Mouse (Mus musculus): ENCODE results near the gene Apeh. TPM values are rescaled to one million over a fixed set of nuclear protein-coding genes. Genes with fewer than 3 reads are reported as not detected.

Gene Apeh
- polyA plus RNA-seq, 1 experiment from 2014 or later, result 59.1 TPM

DNA sequence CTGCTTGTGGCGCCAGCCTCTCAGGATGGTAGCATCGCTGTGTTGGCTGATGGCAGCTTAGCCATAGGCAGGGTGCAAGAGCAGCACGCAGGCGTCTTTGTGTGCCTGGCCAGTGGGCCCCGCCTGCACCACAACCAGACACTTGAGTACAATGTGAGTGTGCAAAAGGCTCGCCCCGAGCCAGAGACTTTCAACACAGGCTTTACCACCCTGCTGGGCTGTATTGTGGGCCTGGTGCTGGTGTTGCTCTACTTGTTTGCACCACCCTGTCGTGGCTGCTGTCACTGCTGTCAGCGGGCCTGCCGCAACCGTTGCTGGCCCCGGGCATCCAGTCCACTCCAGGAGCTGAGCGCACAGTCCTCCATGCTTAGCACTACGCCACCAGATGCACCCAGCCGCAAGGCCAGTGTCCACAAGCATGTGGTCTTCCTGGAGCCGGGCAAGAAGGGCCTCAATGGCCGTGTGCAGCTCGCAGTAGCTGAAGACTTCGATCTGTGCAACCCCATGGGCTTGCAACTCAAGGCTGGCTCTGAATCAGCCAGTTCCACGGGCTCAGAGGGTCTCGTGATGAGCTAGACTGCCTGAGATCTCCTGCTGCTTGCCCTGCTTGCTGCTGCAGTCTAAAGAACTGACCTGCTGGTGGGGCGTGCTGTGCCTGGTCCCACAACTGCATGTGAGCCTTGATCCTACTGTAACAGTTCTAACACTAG lies 39.9 kb downstream of the Apeh start:
- no peaks in the 10 kb centered on the region for H3K27me3 ChIP-seq
- no peak overlapping the region for H3K9ac ChIP-seq
- H3K36me3 ChIP-seq, result peaks cover 39% of the 10 kb centered on the region
- no peaks in the 10 kb centered on the region for H3K9me3 ChIP-seq
- WGBS, result 87% methylated on average over 22 of the region's 22 CpGs
- H3K4me2 ChIP-seq, result no peak overlapping the region
- H3K4me3 ChIP-seq, result no peak overlapping the region
- H3K4me1 ChIP-seq, result peaks cover 24% of the 10 kb centered on the region
- no peak for ATAC-seq (ENCODE audit: borderline replicate concordance, extremely low read depth, low FRiP score, low TSS enrichment)
- H3K27ac ChIP-seq, result no peak overlapping the region

DNA sequence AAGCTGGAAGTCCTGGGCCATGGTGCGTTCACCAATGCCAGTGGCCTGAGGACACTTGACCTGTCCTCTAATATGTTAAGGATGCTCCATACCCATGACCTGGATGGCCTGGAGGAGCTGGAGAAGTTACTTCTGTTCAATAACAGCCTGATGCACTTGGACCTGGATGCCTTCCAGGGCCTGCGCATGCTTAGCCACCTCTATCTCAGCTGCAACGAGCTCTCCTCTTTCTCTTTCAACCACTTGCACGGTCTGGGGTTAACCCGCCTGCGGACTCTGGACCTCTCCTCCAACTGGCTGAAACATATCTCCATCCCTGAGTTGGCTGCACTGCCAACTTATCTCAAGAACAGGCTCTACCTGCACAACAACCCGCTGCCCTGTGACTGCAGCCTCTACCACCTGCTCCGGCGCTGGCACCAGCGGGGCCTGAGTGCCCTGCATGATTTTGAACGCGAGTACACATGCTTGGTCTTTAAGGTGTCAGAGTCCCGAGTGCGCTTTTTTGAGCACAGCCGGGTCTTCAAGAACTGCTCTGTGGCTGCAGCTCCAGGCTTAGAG lies 40.7 kb downstream of the Apeh start:
- Histone ChIP-seq H3K27ac (peak overlapping the region; percentile 5; the same call in 1 of the 2 replicates), H3K27me3 (no peaks in the 10 kb centered on the region), H3K9me3 (no peaks in the 10 kb centered on the region), H3K9ac (no peak overlapping the region), H3K4me2 (peak overlapping the region; percentile 37; the same call in 1 of the 2 replicates), H3K4me1 (peaks cover 24% of the 10 kb centered on the region), H3K4me3 (no peak overlapping the region), H3K36me3 (peaks cover 35% of the 10 kb centered on the region)
- ATAC-seq (ENCODE audit: borderline replicate concordance, extremely low read depth, low FRiP score, low TSS enrichment), result no peak
- 82% methylated on average over 15 of the region's 15 CpGs for WGBS

DNA sequence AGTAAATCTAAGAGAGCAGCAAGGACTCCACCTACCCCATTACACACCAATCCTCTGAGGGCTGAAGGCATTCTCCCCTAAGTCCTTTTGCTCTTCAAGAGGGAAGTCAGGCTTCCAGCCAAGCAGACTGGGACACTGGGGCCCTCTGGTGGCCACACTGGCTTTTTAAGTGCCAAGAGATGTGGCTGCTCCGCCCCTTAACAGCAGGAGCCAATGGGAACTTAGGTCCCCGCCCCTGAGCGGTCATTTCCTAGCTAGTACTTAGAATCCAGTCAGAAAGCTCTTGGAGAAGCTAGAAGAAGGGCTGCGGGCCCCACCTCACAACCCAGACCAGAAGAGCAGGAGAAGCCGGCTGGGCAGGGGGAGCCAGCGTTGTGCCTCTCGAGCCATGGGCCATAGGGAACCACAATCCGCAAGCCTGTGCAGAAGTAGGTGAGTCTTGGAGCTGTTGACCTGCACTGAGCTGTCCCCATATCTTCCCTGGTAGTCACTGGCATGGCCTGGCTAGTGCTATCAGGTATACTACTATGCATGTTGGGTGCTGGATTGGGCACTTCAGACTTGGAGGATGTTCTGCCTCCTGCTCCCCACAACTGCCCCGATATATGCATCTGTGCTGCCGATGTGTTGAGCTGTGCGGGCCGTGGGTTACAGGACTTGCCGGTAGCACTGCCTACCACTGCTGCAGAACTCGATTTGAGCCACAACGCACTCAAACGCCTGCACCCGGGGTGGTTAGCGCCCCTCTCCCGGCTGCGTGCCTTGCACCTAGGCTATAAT lies 41.3 kb downstream of the Apeh start, which contains the start of gene Amigo3:
Amigo3 (plus strand) TSS at position 275 of the 780 bp plus-strand sequence.
- WGBS, result 52% methylated on average over 20 of the region's 20 CpGs
- Histone ChIP-seq H3K4me3 (no peak within 1 kb of the TSS), H3K9ac (0 out of 2 replicates have a peak within 1 kb of the TSS, but pooled peaks have one; percentile 1), H3K36me3 (peaks cover 32% of the 10 kb centered on the region), H3K4me1 (peaks cover 30% of the 10 kb centered on the region), H3K4me2 (peak within 1 kb of the TSS; percentile 37), H3K27ac (peak within 1 kb of the TSS; percentile 5; the same call in 1 of the 2 replicates), H3K27me3 (no peaks in the 10 kb centered on the region), H3K9me3 (no peaks in the 10 kb centered on the region)
- peak; percentile 60 for ATAC-seq (ENCODE audit: borderline replicate concordance, extremely low read depth, low FRiP score, low TSS enrichment)

DNA sequence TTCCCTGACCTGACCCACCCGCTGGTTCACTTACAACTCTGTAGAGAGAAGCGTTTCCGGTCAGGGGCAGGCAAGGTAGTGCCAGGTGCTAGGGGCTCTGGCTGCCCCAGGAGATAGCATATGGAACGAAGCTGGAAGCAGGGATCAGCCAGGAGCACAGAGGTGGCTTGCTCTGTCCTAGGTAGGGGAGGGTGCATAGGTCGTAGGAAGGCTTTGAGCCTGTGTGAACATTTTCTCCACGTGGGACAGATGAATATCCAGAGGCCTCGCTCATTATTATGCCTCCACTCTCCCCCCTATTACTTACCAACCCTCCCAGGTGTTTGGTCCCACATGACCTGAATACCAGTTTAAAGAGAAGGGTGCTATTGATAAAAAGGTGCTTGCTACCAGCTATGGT lies 42.0 kb downstream of the Apeh start:
- Histone ChIP-seq H3K4me1 (peaks cover 36% of the 10 kb centered on the region), H3K9ac (no peak overlapping the region), H3K36me3 (peaks cover 30% of the 10 kb centered on the region), H3K9me3 (no peaks in the 10 kb centered on the region), H3K27ac (no peak overlapping the region), H3K27me3 (no peaks in the 10 kb centered on the region), H3K4me2 (no peak overlapping the region), H3K4me3 (no peak overlapping the region)
- ATAC-seq (ENCODE audit: borderline replicate concordance, extremely low read depth, low FRiP score, low TSS enrichment), result no peak
- 65% methylated on average over 7 of the region's 7 CpGs for WGBS

DNA sequence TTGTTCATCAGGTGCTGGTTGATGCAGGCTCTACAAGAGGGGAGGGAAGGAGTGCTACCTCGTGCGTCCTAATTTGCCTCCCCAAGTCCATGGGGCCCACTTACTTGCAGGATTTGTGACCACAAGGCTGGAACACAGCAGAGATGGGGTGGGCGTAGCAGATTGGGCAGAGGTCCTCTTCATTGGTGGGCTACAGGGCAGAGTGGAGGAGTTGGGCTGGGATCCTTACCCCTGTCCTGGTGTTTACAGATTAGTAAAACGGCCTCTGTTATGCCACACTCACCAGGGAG lies 42.5 kb downstream of the Apeh start:
- Histone ChIP-seq H3K27me3 (no peaks in the 10 kb centered on the region), H3K4me2 (no peak overlapping the region), H3K4me1 (peaks cover 36% of the 10 kb centered on the region), H3K27ac (no peak overlapping the region), H3K9me3 (no peaks in the 10 kb centered on the region), H3K4me3 (no peak overlapping the region), H3K36me3 (peaks cover 27% of the 10 kb centered on the region), H3K9ac (no peak overlapping the region)
- WGBS, result 79% methylated on average over 4 of the region's 4 CpGs
- no peak for ATAC-seq (ENCODE audit: borderline replicate concordance, extremely low read depth, low FRiP score, low TSS enrichment)

DNA sequence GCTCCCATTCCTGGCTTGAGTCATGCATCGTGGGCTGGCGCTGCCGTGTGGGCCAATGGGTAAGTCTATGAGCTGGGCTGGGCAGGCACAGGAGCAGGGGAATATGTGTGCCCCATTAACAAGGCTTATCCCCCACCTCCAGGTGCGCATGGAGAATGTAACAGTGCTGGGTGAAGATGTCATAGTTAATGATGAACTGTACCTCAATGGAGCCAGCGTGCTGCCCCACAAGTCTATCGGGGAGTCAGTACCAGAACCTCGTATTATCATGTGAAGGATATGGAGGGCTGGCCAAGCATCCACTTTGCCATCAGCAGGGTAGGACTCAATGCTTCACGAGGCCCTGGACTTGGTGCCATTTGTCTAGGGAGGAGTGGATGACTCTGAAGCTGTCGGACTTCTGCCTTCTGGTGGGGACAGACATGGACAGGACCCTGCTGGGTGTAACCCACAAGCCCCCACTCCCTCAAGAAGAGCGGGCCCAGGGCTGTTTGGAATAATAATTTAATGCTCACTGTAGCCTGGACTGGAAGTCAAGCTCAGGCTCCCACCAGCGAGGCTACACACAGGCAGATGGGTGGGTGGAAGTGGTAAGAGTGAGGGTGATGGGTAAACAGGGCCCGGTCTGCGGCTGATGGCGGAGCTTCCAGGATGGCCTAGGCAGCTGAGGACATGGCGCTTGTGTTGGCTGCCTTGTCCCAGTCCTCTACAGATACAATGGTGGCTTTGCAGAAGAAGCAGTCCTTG lies 43.0 kb downstream of the Apeh start:
- Histone ChIP-seq H3K4me1 (peaks cover 36% of the 10 kb centered on the region), H3K27me3 (no peaks in the 10 kb centered on the region), H3K9ac (no peak overlapping the region), H3K27ac (no peak overlapping the region), H3K36me3 (peaks cover 31% of the 10 kb centered on the region), H3K4me2 (no peak overlapping the region), H3K4me3 (no peak overlapping the region), H3K9me3 (no peaks in the 10 kb centered on the region)
- WGBS, result 93% methylated on average over 15 of the region's 15 CpGs
- no peak for ATAC-seq (ENCODE audit: borderline replicate concordance, extremely low read depth, low FRiP score, low TSS enrichment)

DNA sequence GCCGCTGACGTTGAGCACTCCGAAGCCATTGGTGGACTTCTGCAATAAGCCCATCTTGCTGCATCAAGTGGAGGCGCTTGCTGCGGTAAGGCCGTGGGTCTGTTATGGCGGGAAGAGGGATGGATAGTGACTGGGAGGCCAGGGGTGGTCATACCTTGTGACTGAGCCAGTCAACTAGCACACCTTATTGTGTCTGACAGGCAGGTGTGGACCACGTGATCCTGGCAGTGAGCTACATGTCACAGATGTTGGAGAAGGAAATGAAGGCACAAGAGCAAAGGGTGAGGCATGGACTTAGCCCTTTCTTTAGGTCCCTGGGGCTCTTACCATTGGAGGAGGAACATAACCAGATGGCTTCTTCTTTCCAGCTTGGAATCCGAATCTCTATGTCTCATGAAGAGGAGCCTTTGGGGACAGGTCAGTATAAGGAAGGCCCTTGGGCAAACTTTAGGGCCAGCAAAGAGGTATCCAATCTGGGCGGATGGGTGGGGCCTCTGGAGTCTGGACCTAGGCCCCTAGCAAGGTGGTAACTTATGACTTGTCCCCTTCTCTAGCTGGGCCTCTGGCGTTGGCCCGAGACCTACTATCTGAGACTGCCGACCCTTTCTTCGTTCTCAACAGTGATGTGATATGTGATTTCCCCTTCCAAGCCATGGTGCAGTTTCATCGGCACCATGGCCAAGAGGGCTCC lies 44.7 kb downstream of the Apeh start:
- Histone ChIP-seq H3K9me3 (no peaks in the 10 kb centered on the region), H3K4me1 (peaks cover 36% of the 10 kb centered on the region), H3K4me3 (peak overlapping the region; percentile 70), H3K4me2 (peak overlapping the region; percentile 88), H3K27me3 (no peaks in the 10 kb centered on the region), H3K27ac (peak overlapping the region; percentile 44; the same call in 1 of the 2 replicates), H3K36me3 (peaks cover 40% of the 10 kb centered on the region), H3K9ac (peak overlapping the region; percentile 79)
- ATAC-seq (ENCODE audit: borderline replicate concordance, extremely low read depth, low FRiP score, low TSS enrichment), result no peak; the same call in 1 of the 2 replicates
- WGBS, result 41% methylated on average over 15 of the region's 15 CpGs

DNA sequence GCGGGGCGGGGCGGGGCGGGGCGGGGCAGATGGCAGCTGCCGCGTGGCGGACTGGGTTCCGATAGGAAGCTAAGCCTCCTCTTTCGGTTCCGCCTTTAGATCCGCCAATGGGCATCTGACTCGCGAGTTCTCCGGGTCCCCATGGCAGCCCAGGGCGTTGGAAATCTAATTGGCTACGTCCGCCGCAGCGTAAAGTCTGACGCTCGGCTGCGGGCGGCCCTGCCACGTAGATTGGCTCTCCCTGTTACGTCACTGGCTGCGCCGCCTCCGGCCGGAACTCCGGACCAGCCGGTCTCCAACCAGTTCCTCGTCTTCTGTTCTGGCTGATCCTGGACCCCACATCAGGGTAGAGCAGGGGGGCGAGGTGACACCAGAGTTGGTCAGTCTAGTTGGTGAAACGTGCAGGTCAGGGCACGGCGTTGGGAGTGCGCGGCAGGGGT lies 45.4 kb downstream of the Apeh start, which contains the start of gene Gmppb:
Gmppb (plus strand) TSS at position 227 of the 440 bp plus-strand sequence.
- Histone ChIP-seq H3K36me3 (peaks cover 40% of the 10 kb centered on the region), H3K4me3 (peak within 1 kb of the TSS; percentile 70), H3K4me1 (peaks cover 36% of the 10 kb centered on the region), H3K9ac (peak within 1 kb of the TSS; percentile 79), H3K27ac (peak within 1 kb of the TSS; percentile 62), H3K4me2 (peak within 1 kb of the TSS; percentile 88), H3K9me3 (no peaks in the 10 kb centered on the region), H3K27me3 (no peaks in the 10 kb centered on the region)
- ATAC-seq (ENCODE audit: borderline replicate concordance, extremely low read depth, low FRiP score, low TSS enrichment), result peak; percentile 94
- WGBS, result 1% methylated on average over 36 of the region's 39 CpGs

DNA sequence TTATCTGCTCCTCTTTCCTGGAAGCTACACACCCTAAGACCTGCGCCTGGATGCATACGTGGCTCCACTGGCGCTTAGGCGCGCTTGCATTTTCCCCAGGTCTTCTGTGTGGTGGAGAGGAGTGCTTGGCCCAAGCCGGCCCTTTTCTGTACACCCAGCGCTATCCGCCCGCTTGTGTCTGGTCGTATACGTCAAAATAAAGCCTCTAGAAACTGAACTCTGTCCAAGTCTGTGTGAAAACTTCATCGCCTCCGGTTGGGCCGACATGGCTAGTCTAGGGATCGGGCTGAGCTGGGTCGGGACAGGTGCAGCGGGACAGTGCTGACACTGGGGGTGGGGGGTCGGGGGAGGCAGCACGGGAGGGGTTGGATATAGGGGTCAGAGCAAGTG lies 45.8 kb downstream of the Apeh start:
- no peaks in the 10 kb centered on the region for H3K9me3 ChIP-seq
- H3K4me3 ChIP-seq, result peak overlapping the region; percentile 70
- H3K4me2 ChIP-seq, result peak overlapping the region; percentile 88
- peak; percentile 50 for ATAC-seq (ENCODE audit: borderline replicate concordance, extremely low read depth, low FRiP score, low TSS enrichment)
- H3K36me3 ChIP-seq, result peaks cover 38% of the 10 kb centered on the region
- peak overlapping the region; percentile 45 for H3K9ac ChIP-seq
- H3K27ac ChIP-seq, result peak overlapping the region; percentile 62
- peaks cover 34% of the 10 kb centered on the region for H3K4me1 ChIP-seq
- no peaks in the 10 kb centered on the region for H3K27me3 ChIP-seq
- 2% methylated on average over 19 of the region's 19 CpGs for WGBS

DNA sequence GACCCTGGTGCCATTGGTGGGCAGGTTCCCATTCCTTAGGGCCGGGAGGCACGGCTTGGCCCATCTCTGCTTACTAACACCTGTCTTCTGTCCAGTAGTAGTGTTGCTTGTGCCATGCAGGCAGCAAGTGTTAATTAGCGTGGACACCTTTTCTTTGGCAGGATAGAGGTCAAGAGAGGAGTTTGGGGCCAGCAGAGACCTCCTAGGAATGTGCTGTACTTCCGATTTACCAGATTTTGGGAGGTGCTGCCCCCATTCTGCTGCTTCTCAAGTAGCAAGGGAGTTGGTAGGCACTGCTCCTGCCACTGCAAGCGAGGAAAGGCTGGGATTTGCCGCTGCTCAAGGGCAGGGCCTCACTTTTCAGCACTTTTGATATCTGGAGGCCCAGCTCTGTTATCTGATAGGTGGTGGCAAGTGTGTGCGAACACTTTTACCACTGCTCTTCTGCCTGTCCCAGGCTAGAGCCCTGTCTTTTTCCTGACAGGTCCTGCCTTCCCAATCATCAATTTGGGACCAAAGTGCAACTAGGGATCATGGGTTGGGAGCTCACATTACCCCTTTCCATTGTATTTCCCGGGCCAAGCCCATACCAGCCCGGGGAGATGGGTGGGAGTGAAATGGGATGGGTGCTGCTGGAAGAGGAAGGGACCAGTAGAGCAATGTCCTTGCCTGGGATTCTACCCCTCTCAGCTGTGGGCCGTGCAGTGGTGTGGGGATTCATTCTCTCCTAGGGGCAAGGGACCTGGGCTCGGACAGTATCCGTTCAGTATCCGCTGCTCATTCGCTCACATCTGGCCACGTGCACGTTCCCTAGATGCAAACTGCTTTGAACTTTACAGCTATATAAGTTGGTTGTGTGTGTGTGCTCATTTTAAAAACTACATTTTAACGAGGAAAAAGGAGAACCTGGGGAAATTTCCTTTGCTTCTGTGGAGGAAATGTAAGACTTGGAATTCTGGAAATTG lies 46.5 kb downstream of the Apeh start:
- Histone ChIP-seq H3K9me3 (no peaks in the 10 kb centered on the region), H3K4me1 (peaks cover 28% of the 10 kb centered on the region), H3K4me2 (peak overlapping the region; percentile 88), H3K27me3 (no peaks in the 10 kb centered on the region), H3K4me3 (peak overlapping the region; percentile 70), H3K27ac (peak overlapping the region; percentile 62), H3K9ac (peak overlapping the region; percentile 45), H3K36me3 (peaks cover 43% of the 10 kb centered on the region)
- ATAC-seq (ENCODE audit: borderline replicate concordance, extremely low read depth, low FRiP score, low TSS enrichment), result no peak
- WGBS, result 42% methylated on average over 17 of the region's 17 CpGs
